Mouse (Mus musculus) liver, embryonic 12.5 days (tissue): Measurements from ENCODE around the gene Fam186b. TPM values are rescaled to one million over a fixed set of nuclear protein-coding genes. Genes with fewer than 3 reads are reported as not detected.
A peak's percentile ranks its signal among the peaks of the same experiment; 100 is the strongest.

Source experiments
- ATAC-seq: fragments of 200-750 bp; cut with Nextera tagmentation; 2 replicates; pipeline ENCODE4 v1.8.0; 2017; ENCODE audit warnings: moderate number of reproducible peaks, mild to moderate bottlenecking, moderate library complexity
- H3K27ac ChIP-seq: fragments of 300-500 bp; sonication (generic); 2 replicates; pipeline ENCODE4 v1.5.1; 2016; ENCODE audit warnings: mild to moderate bottlenecking
- H3K27me3 ChIP-seq: fragments of 300-500 bp; sonication (generic); replicated peaks from 2 replicates; pipeline ENCODE4 v1.6.1; 2016; ENCODE audit warnings: mild to moderate bottlenecking, moderate library complexity
- H3K36me3 ChIP-seq: fragments of 300-500 bp; sonication (generic); 2 replicates; pipeline ENCODE4 v1.6.1; 2016; ENCODE audit warnings: mild to moderate bottlenecking, moderate library complexity
- H3K4me1 ChIP-seq: fragments of 300-500 bp; sonication (generic); 2 replicates; pipeline ENCODE4 v1.6.1; 2016
- H3K4me2 ChIP-seq: fragments of 300-500 bp; sonication (generic); 2 replicates; pipeline ENCODE4 v1.6.1; 2016; ENCODE audit warnings: mild to moderate bottlenecking, moderate library complexity
- H3K4me3 ChIP-seq: fragments of 300-500 bp; sonication (generic); 2 replicates; pipeline ENCODE4 v1.5.1; 2016; ENCODE audit warnings: mild to moderate bottlenecking, moderate library complexity
- H3K9ac ChIP-seq: fragments of 300-500 bp; sonication (generic); 2 replicates; pipeline ENCODE4 v1.6.1; 2016; ENCODE audit warnings: mild to moderate bottlenecking, moderate library complexity
- H3K9me3 ChIP-seq: fragments of 300-500 bp; sonication (generic); replicated peaks from 2 replicates; pipeline ENCODE4 v1.6.1; 2016; ENCODE audit warnings: mild to moderate bottlenecking, moderate library complexity
- WGBS: fragments of 180-500 bp; shearing (Covaris S2); methylation state at CpG from one replicate; pipeline ENCODE4 v1.1.7; 2016; ENCODE audit not compliant: insufficient replicate concordance; 5-methylcytosine and 5-hydroxymethylcytosine counted together
- polyA plus RNA-seq: library from polyadenylated mRNA; unstranded; fragments of >200 nt; fragmentation: Nextera tagmentation; extraction: Ambion mirVana; gene quantifications from 2 replicates; pipeline ENCODE4 v1.2.1, GENCODE M21; 2016

Fam186b gene
- 0.06 TPM in 2 replicates for polyA plus RNA-seq

DNA sequence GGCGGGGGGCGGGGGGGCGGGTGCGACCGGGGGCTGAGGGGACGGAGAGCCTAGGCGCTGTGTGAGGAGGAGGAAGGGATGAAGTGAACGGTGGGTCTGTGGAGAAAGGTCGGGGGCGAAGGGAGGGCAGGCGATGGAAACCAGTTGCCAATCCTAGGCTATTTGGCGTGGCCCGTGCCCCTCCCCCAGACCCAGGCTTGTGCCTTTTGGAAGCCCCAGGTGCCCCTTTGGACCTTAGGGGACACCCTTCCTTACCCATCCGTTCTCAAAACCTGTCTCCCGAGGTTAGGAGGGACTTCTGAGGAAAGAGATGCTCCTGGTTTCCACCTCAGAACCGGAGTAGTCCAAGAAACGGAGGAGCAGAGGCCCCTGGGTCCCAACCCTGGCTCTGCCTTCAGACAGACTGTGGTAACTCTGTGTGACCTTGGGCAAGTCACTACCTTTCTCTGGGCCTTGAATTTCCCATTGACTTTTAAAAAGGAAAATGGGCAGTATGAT lies at the start of gene Fam186b:
Fam186b (minus strand) TSS at position 405 of the 498 bp plus-strand sequence.
- Histone ChIP-seq H3K27me3 (peaks cover 19% of the 10 kb centered on the region; the same call in 1 of the 2 replicates), H3K9ac (peak within 1 kb of the TSS; percentile 72), H3K27ac (peak within 1 kb of the TSS; percentile 72), H3K4me3 (peak within 1 kb of the TSS; percentile 72), H3K9me3 (no peaks in the 10 kb centered on the region), H3K4me1 (peaks cover 24% of the 10 kb centered on the region), H3K4me2 (peak within 1 kb of the TSS; percentile 85), H3K36me3 (no peaks in the 10 kb centered on the region)
- 5% methylated on average over 14 of the region's 17 CpGs for WGBS
- ATAC-seq: no peak; the same call in 1 of the 2 replicates

DNA sequence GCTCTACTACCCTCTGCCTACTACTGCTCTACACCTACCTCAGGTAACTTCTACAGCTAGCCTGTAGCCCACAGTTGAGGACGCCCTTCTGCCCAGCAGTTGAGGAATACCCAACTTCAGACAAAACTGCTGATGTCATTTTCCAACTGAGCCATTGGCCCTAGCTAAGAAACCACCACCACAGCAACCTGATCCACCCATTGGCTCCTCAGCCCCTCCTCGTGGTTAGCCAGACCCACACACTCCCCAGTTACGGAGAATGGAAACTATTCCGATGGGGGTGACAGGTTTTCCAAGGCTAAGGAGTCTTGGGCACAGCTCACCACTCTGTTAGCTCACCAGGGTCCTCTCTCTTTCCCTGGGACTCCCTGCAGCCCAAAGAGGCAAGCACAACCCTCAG lies 49.3 kb upstream of the Fam186b start:
- Histone ChIP-seq H3K27ac (no peak overlapping the region), H3K27me3 (peaks cover 22% of the 10 kb centered on the region), H3K4me2 (no peak overlapping the region), H3K9me3 (no peaks in the 10 kb centered on the region), H3K4me1 (peaks cover 54% of the 10 kb centered on the region), H3K4me3 (no peak overlapping the region), H3K9ac (no peak overlapping the region), H3K36me3 (no peaks in the 10 kb centered on the region)
- ATAC-seq: no peak
- WGBS: 54% methylated on average over 4 of the region's 4 CpGs

DNA sequence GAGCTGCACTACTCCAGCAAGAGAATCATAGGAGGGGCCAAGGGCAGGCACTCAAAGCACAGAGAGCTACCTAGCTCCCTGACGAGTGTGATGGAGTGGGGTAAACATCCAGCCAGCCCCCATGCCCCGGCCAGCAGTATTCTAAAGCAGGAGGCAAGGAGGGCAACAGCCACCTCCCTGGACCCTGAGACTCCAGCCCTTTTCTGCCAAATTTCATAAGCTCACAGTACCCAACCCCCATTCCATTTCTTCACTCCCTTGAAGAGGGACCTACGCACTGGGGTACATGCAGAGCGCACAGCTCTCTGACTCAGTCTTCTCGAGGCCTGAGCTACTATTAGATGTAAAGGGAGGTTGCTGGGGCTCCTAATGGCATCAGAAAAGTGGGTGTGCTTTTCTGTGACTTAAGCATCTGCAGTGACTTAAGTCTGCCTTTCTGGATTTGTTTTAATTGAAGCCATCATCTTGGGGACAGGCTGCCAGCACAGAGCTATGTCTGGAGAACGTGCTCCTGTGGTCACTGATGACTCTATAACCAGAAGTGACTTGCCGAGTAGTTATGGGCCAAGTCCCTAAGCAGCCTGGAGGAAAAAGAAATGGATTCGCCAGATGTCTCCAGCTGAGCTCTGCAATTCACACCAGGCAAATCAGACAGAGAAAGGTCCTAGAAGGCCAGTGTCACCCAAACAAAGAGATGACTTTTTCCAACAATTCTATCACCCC lies 48.6 kb upstream of the Fam186b start:
- Histone ChIP-seq H3K9ac (no peak overlapping the region), H3K4me1 (peaks cover 60% of the 10 kb centered on the region), H3K4me2 (no peak overlapping the region), H3K4me3 (no peak overlapping the region), H3K27me3 (peaks cover 22% of the 10 kb centered on the region), H3K9me3 (no peaks in the 10 kb centered on the region), H3K36me3 (no peaks in the 10 kb centered on the region), H3K27ac (no peak overlapping the region)
- ATAC-seq: no peak
- 58% methylated on average over 8 of the region's 8 CpGs for WGBS

DNA sequence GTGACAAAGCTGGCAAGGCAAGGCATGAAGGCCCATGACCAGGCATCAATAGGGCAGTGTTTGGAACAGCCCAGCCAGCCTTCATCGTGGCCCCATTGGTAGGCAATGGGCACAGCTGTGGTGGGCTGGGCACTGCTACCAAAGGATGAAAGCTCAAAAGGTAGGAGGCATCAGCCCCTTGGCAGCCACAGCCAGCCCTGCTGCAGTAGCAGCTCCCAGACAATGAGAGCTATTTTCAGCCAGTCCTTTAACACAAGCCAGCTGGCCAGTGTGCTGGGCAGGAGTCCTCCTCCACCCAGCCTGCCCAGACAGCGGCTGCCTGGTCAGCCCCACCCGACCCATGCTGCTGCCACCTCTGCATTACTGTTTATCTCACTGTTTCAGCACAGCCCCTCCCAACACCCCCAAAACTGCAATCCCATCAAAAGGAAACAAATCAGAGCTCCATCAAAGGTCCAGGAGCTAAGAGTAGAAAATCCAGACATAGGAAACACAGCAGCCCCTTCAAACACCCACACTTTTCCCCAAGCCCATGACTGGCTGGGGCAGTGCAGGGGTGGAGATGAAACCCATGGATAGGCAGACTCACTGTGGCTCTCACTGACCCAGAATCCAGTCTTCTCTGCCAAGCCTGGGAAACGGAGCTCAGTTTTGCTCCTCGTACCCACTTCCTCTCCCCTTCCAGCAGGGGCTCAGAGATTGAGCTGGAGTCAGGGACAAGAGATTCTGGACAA lies 47.9 kb upstream of the Fam186b start:
- Histone ChIP-seq H3K36me3 (no peaks in the 10 kb centered on the region), H3K4me3 (no peak overlapping the region), H3K4me2 (no peak overlapping the region), H3K9me3 (no peaks in the 10 kb centered on the region), H3K27ac (no peak overlapping the region), H3K4me1 (peaks cover 65% of the 10 kb centered on the region), H3K27me3 (peaks cover 22% of the 10 kb centered on the region), H3K9ac (no peak overlapping the region)
- ATAC-seq: no peak
- 36% methylated on average over 5 of the region's 5 CpGs for WGBS

DNA sequence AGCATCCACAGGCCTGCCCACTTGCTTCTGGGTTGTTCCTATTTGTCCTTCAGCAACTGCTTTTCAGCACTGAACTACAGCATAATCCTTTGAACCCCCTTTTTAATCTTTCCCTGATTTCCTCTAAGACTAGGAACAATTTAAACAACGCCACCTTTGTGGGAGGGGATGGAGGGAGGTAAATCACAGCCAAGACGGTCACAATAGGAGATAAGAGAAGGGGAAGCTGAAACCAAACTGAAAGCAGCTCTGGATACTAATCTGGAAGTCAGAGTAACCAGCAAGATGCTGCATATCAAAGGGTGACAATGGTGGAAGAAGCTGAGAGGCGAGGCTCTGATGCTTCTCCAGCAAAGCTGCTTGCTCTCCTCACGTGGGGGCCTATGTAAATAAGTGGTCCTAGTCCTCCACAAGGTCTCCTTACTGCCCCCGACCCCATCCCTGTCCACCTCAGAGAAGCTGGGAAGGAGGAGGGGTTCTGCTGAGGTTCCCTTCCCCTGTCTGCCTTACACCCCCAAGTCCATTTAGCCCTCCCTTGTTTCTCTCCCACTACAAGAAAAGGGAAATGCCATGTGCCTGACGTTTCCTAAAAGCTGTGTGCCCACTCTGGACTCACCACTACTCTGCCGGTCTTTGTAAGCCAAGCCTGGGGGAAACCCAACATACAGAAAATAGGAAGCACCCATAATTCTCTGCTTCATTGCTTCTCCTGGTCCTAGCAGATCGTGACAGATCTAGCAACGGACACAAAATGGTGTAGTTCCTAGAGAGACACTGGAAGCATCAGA lies 46.7 kb upstream of the Fam186b start:
- peaks cover 22% of the 10 kb centered on the region for H3K27me3 ChIP-seq
- peaks cover 66% of the 10 kb centered on the region for H3K4me1 ChIP-seq
- no peak overlapping the region for H3K4me3 ChIP-seq
- no peak overlapping the region for H3K4me2 ChIP-seq
- 19% methylated on average over 9 of the region's 9 CpGs for WGBS
- no peak overlapping the region for H3K9ac ChIP-seq
- no peak for ATAC-seq
- no peaks in the 10 kb centered on the region for H3K36me3 ChIP-seq
- H3K9me3 ChIP-seq: no peaks in the 10 kb centered on the region
- H3K27ac ChIP-seq: no peak overlapping the region

DNA sequence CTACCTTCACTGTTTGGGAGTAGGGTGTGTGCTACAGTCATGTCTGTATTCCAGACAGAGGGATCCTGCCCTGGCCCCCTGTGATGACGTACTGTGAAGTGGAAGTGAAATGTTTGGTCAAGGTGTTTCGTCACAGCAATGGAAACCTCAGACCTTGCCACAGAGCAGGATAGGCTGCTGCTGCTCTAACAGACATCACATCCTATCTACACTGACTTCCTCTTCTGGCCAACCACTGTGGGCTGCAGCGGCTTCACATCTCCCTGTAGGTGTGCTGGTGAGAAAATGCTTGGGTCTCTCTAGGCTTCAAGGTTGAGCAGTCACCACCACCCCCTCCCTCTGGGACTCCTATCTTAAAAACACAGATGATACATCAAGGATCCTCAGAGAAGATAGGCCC lies 45.4 kb upstream of the Fam186b start:
- peak overlapping the region; percentile 14; the same call in 1 of the 2 replicates for H3K27ac ChIP-seq
- no peak overlapping the region for H3K4me3 ChIP-seq
- peak; percentile 47; the same call in 1 of the 2 replicates for ATAC-seq
- H3K36me3 ChIP-seq: no peaks in the 10 kb centered on the region
- no peaks in the 10 kb centered on the region for H3K9me3 ChIP-seq
- 24% methylated on average over 3 of the region's 3 CpGs for WGBS
- H3K27me3 ChIP-seq: peaks cover 22% of the 10 kb centered on the region
- H3K4me2 ChIP-seq: no peak overlapping the region
- H3K9ac ChIP-seq: no peak overlapping the region
- H3K4me1 ChIP-seq: peaks cover 77% of the 10 kb centered on the region

DNA sequence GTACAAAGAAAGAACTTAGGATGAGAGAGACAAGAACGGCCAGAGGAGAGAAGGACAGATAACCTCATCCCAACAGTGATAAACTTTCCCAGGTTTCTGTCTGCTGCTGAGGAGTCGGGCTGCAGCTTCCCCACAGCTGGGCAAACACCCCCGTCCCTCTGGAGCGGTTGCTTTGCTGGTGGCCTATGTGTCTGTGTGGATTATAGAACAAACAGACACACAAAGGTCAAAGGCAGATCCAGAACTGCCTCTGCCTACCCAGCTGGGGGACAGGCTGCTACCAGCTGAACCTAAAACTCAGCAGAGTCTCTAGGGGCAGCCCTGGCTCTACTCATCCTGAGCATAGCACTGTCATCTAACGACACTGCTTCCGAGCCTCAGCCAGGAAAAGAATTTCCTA lies 44.0 kb upstream of the Fam186b start:
- no peak overlapping the region for H3K4me3 ChIP-seq
- peaks cover 84% of the 10 kb centered on the region for H3K4me1 ChIP-seq
- peak overlapping the region; percentile 23; the same call in 1 of the 2 replicates for H3K27ac ChIP-seq
- H3K4me2 ChIP-seq: no peak overlapping the region
- no peak for ATAC-seq
- no peaks in the 10 kb centered on the region for H3K36me3 ChIP-seq
- H3K9me3 ChIP-seq: no peaks in the 10 kb centered on the region
- WGBS: 51% methylated on average over 6 of the region's 6 CpGs
- no peak overlapping the region for H3K9ac ChIP-seq
- H3K27me3 ChIP-seq: peaks cover 13% of the 10 kb centered on the region

DNA sequence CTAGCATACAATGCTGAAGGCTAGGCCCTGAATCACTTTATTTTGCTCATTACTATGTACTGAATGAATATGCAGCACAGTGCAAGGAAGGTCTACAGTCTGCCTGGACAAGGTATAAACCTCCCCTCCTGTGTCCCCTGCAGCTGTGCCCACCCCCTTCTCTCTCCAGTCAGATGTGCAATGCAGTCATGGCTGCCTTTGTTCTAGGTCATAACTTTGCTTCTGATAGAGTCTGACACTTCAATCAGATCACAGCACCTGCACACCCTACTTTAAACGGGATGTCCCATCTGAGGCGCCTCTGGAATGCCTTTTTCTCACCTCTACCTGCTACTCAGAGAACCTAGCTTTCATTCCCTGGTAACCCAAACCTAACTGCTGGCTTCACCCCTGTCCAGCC lies 43.2 kb upstream of the Fam186b start:
- H3K27me3 ChIP-seq: peaks cover 13% of the 10 kb centered on the region
- no peak overlapping the region for H3K4me2 ChIP-seq
- 63% methylated on average over 2 of the region's 2 CpGs for WGBS
- ATAC-seq: no peak
- H3K27ac ChIP-seq: no peak overlapping the region
- no peak overlapping the region for H3K4me3 ChIP-seq
- H3K36me3 ChIP-seq: no peaks in the 10 kb centered on the region
- H3K9me3 ChIP-seq: no peaks in the 10 kb centered on the region
- peaks cover 84% of the 10 kb centered on the region for H3K4me1 ChIP-seq
- H3K9ac ChIP-seq: no peak overlapping the region

DNA sequence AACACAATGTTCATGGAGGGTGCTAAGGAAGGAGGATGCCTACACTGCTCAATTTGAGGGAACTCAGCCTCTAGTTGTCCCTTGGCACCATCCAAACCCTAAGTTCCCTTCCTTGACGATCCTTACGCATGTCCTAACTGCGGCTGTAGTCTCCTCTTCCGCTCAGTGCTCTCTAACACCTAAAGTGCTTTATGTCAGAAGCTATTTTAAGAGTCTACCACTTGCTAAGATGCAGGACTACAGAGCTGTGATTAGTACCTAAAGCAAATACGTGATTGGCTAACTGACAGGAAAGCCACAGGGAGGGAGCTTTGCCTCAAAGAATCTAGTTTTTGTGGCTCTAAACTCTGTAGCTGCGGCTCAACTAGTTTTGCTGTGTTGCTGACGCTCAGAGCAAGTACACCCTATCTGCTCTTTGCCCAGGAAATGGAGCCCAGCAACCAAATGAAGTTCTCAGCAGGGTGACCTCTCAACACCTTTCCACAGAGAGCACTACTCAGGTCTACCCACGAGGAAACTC lies 40.2 kb upstream of the Fam186b start:
- no peak for ATAC-seq
- Histone ChIP-seq H3K9me3 (no peaks in the 10 kb centered on the region), H3K4me3 (no peak overlapping the region), H3K27ac (no peak overlapping the region), H3K4me2 (no peak overlapping the region), H3K36me3 (no peaks in the 10 kb centered on the region), H3K27me3 (no peaks in the 10 kb centered on the region), H3K9ac (no peak overlapping the region), H3K4me1 (peaks cover 84% of the 10 kb centered on the region)
- 58% methylated on average over 8 of the region's 8 CpGs for WGBS

DNA sequence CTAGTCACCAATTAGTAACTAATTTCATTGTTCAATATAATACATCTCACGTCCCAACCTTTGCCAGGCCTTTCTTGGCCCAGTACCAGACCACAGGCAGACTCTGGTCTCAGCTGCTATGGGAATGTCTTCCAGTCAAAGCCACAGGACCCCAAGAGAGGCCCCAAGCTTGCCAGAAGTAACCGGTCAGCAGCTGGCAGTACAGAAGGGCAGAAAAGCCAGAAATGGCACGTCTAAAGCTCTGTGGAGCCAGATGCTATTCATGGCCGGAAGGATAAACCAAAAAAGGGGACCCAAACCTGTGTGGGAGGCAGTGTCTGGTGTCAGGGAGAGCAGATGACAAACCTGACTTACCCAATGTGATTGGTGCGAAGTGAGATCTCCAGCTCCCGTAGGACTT lies 38.8 kb upstream of the Fam186b start:
- no peak for ATAC-seq

DNA sequence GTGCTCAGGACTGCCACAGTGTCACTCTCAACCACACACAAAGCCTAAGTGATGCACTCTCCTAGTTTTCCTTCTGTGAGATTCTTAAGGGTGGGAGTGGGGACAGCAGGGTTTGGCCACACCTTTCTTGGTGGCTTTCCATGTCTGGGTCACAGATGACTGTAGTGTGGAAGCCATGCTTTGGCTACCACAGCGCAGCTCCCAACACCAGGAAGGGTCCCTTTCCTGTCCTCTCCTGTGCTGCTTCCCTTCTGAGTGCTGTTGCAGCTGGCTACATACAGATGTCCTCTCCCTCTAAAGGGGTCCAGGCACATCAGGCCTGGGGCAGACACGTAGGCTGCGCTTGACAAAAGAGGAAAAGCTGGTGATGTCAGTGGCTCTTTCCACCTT lies 38.0 kb upstream of the Fam186b start:
- Histone ChIP-seq H3K4me1 (peaks cover 75% of the 10 kb centered on the region), H3K4me3 (no peak overlapping the region), H3K9me3 (no peaks in the 10 kb centered on the region), H3K4me2 (peak overlapping the region; percentile 24), H3K36me3 (0 out of 2 replicates have a peak, but pooled peaks cover 4% of the 10 kb centered on the region), H3K27me3 (no peaks in the 10 kb centered on the region), H3K9ac (no peak overlapping the region), H3K27ac (peak overlapping the region; percentile 83)
- no peak for ATAC-seq
- WGBS: 72% methylated on average over 3 of the region's 3 CpGs

More for the DNA sequence above, 38.8 kb upstream of the Fam186b start:
- Histone ChIP-seq H3K4me2 (no peak overlapping the region), H3K9me3 (no peaks in the 10 kb centered on the region), H3K27me3 (no peaks in the 10 kb centered on the region), H3K4me1 (peaks cover 83% of the 10 kb centered on the region), H3K27ac (no peak overlapping the region), H3K36me3 (no peaks in the 10 kb centered on the region), H3K9ac (no peak overlapping the region), H3K4me3 (no peak overlapping the region)
- WGBS: 58% methylated on average over 6 of the region's 6 CpGs
